Mouse (Mus musculus) lung, embryonic 15.5 days (tissue): Measurements from ENCODE around the gene Senp1. TPM values are rescaled to one million over a fixed set of nuclear protein-coding genes. Genes with fewer than 3 reads are reported as not detected.

Source experiments
- ATAC-seq: fragments of 200-750 bp; cut with Nextera tagmentation; 2 replicates; pipeline ENCODE4 v1.8.0; 2017; ENCODE audit warnings: moderate number of reproducible peaks, borderline replicate concordance; ENCODE audit not compliant: low FRiP score, low TSS enrichment; ENCODE audit errors: extremely low read depth
- H3K27ac ChIP-seq: fragments of 300-500 bp; sonication (generic); 2 replicates; pipeline ENCODE4 v1.5.1; 2015; ENCODE audit warnings: moderate library complexity, mild to moderate bottlenecking, inconsistent platforms
- H3K27me3 ChIP-seq: fragments of 300-500 bp; sonication (generic); 2 replicates; pipeline ENCODE4 v1.6.1; 2015; ENCODE audit warnings: inconsistent platforms
- H3K36me3 ChIP-seq: fragments of 300-500 bp; sonication (generic); 2 replicates; pipeline ENCODE4 v1.6.1; 2015; ENCODE audit warnings: inconsistent platforms
- H3K4me1 ChIP-seq: fragments of 300-500 bp; sonication (generic); 2 replicates; pipeline ENCODE4 v1.6.1; 2015; ENCODE audit warnings: inconsistent platforms
- H3K4me2 ChIP-seq: fragments of 300-500 bp; sonication (generic); 2 replicates; pipeline ENCODE4 v1.6.1; 2015; ENCODE audit warnings: inconsistent platforms, mild to moderate bottlenecking, moderate library complexity
- H3K4me3 ChIP-seq: fragments of 300-500 bp; sonication (generic); 2 replicates; pipeline ENCODE4 v1.5.1; 2015; ENCODE audit warnings: mild to moderate bottlenecking, inconsistent platforms
- H3K9ac ChIP-seq: fragments of 300-500 bp; sonication (generic); 2 replicates; pipeline ENCODE4 v1.6.1; 2015; ENCODE audit warnings: inconsistent platforms
- H3K9me3 ChIP-seq: fragments of 300-500 bp; sonication (generic); 2 replicates; pipeline ENCODE4 v1.6.1; 2016; ENCODE audit warnings: inconsistent platforms
- WGBS: fragments of 180-500 bp; shearing (Covaris S2); methylation state at CpG from one replicate; pipeline ENCODE4 v1.1.7; 2015; 5-methylcytosine and 5-hydroxymethylcytosine counted together
- polyA plus RNA-seq: library from polyadenylated mRNA; unstranded; fragments of >200 nt; fragmentation: Nextera tagmentation; extraction: Ambion mirVana; gene quantifications from 2 replicates; pipeline ENCODE4 v1.2.1, GENCODE M21; 2015

Senp1 gene
- polyA plus RNA-seq, 1 experiment from 2014 or later: 32.0 TPM

- Histone ChIP-seq H3K27me3 (no peaks in the 10 kb centered on the region), H3K4me2 (no peak overlapping the region), H3K9me3 (no peaks in the 10 kb centered on the region), H3K9ac (no peak overlapping the region), H3K4me1 (no peaks in the 10 kb centered on the region), H3K36me3 (peaks cover 41% of the 10 kb centered on the region), H3K27ac (no peak overlapping the region), H3K4me3 (no peak overlapping the region)
- WGBS: 96% methylated on average over 5 of the region's 5 CpGs
- no peak for ATAC-seq
Measured at GRCm38 (mm10) chr15:98036578-98036977, 57.0 kb downstream of the Senp1 start.

- H3K9me3 ChIP-seq: no peaks in the 10 kb centered on the region
- no peaks in the 10 kb centered on the region for H3K27me3 ChIP-seq
- WGBS: 24% methylated on average over 3 of the region's 3 CpGs
- H3K4me1 ChIP-seq: no peaks in the 10 kb centered on the region
- no peak overlapping the region for H3K27ac ChIP-seq
- H3K4me3 ChIP-seq: no peak overlapping the region
- no peak overlapping the region for H3K4me2 ChIP-seq
- H3K9ac ChIP-seq: no peak overlapping the region
- H3K36me3 ChIP-seq: peaks cover 28% of the 10 kb centered on the region
- ATAC-seq: no peak
Measured at GRCm38 (mm10) chr15:98035076-98035755, 58.3 kb downstream of the Senp1 start.

- peak; percentile 74 for ATAC-seq
Measured at GRCm38 (mm10) chr15:98033233-98033748, 60.3 kb downstream of the Senp1 start.

GRCm38 (mm10) chr15:98029798-98030197 lies 63.7 kb downstream of the Senp1 start:
- no peak for ATAC-seq
- H3K9me3 ChIP-seq: no peaks in the 10 kb centered on the region
- H3K36me3 ChIP-seq: no peaks in the 10 kb centered on the region
- H3K4me2 ChIP-seq: no peak overlapping the region
- no peak overlapping the region for H3K9ac ChIP-seq
- 67% methylated on average over 6 of the region's 6 CpGs for WGBS
- H3K27me3 ChIP-seq: 0 out of 2 replicates have a peak, but pooled peaks cover 8% of the 10 kb centered on the region
- no peak overlapping the region for H3K27ac ChIP-seq
- H3K4me1 ChIP-seq: peaks cover 21% of the 10 kb centered on the region
- H3K4me3 ChIP-seq: no peak overlapping the region

More at GRCm38 (mm10) chr15:98033233-98033748, 60.3 kb downstream of the Senp1 start:
- WGBS: 63% methylated on average over 9 of the region's 9 CpGs
- Histone ChIP-seq H3K36me3 (peaks cover 15% of the 10 kb centered on the region), H3K27ac (peak overlapping the region; percentile 51), H3K27me3 (no peaks in the 10 kb centered on the region), H3K9me3 (no peaks in the 10 kb centered on the region), H3K9ac (no peak overlapping the region), H3K4me1 (peaks cover 3% of the 10 kb centered on the region), H3K4me2 (no peak overlapping the region), H3K4me3 (no peak overlapping the region)

- Histone ChIP-seq H3K9ac (no peak overlapping the region), H3K4me2 (no peak overlapping the region), H3K36me3 (no peaks in the 10 kb centered on the region), H3K9me3 (no peaks in the 10 kb centered on the region), H3K27ac (peak overlapping the region; percentile 66), H3K4me1 (peaks cover 21% of the 10 kb centered on the region), H3K4me3 (no peak overlapping the region), H3K27me3 (0 out of 2 replicates have a peak, but pooled peaks cover 9% of the 10 kb centered on the region)
- peak; percentile 35; the same call in 1 of the 2 replicates for ATAC-seq
- WGBS: 19% methylated on average over 12 of the region's 12 CpGs
Measured at GRCm38 (mm10) chr15:98026967-98027904, 66.3 kb downstream of the Senp1 start.

- Histone ChIP-seq H3K4me1 (peaks cover 21% of the 10 kb centered on the region), H3K36me3 (no peaks in the 10 kb centered on the region), H3K4me3 (no peak overlapping the region), H3K9me3 (no peaks in the 10 kb centered on the region), H3K27me3 (0 out of 2 replicates have a peak, but pooled peaks cover 9% of the 10 kb centered on the region), H3K4me2 (no peak overlapping the region), H3K27ac (no peak overlapping the region), H3K9ac (no peak overlapping the region)
- ATAC-seq: no peak
- 44% methylated on average over 4 of the region's 4 CpGs for WGBS
Measured at GRCm38 (mm10) chr15:98025611-98026010, 67.9 kb downstream of the Senp1 start.

GRCm38 (mm10) chr15:98023137-98023536 lies 70.4 kb downstream of the Senp1 start:
- Histone ChIP-seq H3K27ac (no peak overlapping the region), H3K9ac (no peak overlapping the region), H3K4me1 (peaks cover 17% of the 10 kb centered on the region), H3K9me3 (no peaks in the 10 kb centered on the region), H3K27me3 (0 out of 2 replicates have a peak, but pooled peaks cover 9% of the 10 kb centered on the region), H3K4me3 (no peak overlapping the region), H3K36me3 (no peaks in the 10 kb centered on the region), H3K4me2 (no peak overlapping the region)
- ATAC-seq: no peak
- WGBS: 36% methylated on average over 3 of the region's 3 CpGs

GRCm38 (mm10) chr15:98021886-98022285 lies 71.7 kb downstream of the Senp1 start:
- 14% methylated on average over 2 of the region's 2 CpGs for WGBS
- Histone ChIP-seq H3K4me1 (peaks cover 7% of the 10 kb centered on the region; the same call in 1 of the 2 replicates), H3K27me3 (0 out of 2 replicates have a peak, but pooled peaks cover 9% of the 10 kb centered on the region), H3K9ac (no peak overlapping the region), H3K4me2 (no peak overlapping the region), H3K27ac (no peak overlapping the region), H3K36me3 (no peaks in the 10 kb centered on the region), H3K9me3 (no peaks in the 10 kb centered on the region), H3K4me3 (no peak overlapping the region)
- ATAC-seq: no peak

- peak; percentile 62; the same call in 1 of the 2 replicates for ATAC-seq
- no peaks in the 10 kb centered on the region for H3K9me3 ChIP-seq
- no peak overlapping the region for H3K27ac ChIP-seq
- WGBS: 38% methylated on average over 3 of the region's 3 CpGs
- H3K4me1 ChIP-seq: no peaks in the 10 kb centered on the region
- H3K36me3 ChIP-seq: no peaks in the 10 kb centered on the region
- H3K4me2 ChIP-seq: no peak overlapping the region
- no peaks in the 10 kb centered on the region for H3K27me3 ChIP-seq
- no peak overlapping the region for H3K4me3 ChIP-seq
- no peak overlapping the region for H3K9ac ChIP-seq
Measured at GRCm38 (mm10) chr15:98019047-98019446, 74.5 kb downstream of the Senp1 start.

- ATAC-seq: no peak
- H3K4me3 ChIP-seq: no peak overlapping the region
- H3K36me3 ChIP-seq: no peaks in the 10 kb centered on the region
- H3K27me3 ChIP-seq: 0 out of 2 replicates have a peak, but pooled peaks cover under 1% of the 10 kb centered on the region
- no peaks in the 10 kb centered on the region for H3K9me3 ChIP-seq
- H3K9ac ChIP-seq: no peak overlapping the region
- WGBS: 81% methylated on average over 4 of the region's 4 CpGs
- H3K27ac ChIP-seq: no peak overlapping the region
- no peaks in the 10 kb centered on the region for H3K4me1 ChIP-seq
- no peak overlapping the region for H3K4me2 ChIP-seq
Measured at GRCm38 (mm10) chr15:98017925-98018324, 75.6 kb downstream of the Senp1 start.

GRCm38 (mm10) chr15:98012810-98013209 lies 80.7 kb downstream of the Senp1 start:
- WGBS: 66% methylated on average over 6 of the region's 6 CpGs
- Histone ChIP-seq H3K27me3 (peaks cover 45% of the 10 kb centered on the region), H3K4me2 (no peak overlapping the region), H3K9me3 (no peaks in the 10 kb centered on the region), H3K36me3 (no peaks in the 10 kb centered on the region), H3K27ac (no peak overlapping the region), H3K4me1 (no peaks in the 10 kb centered on the region), H3K9ac (no peak overlapping the region), H3K4me3 (no peak overlapping the region)
- no peak for ATAC-seq
